Mouse (Mus musculus) mouse trophoblast stem cell (cell line): ENCODE results near the gene Carmil2.

Experiments used
- in situ Hi-C, 2 experiments: fragments of 300-500 bp; cut with MseI, MboI; formaldehyde crosslinking; loops; 2 replicates in 1 of 2; 3 replicates in 1 of 2; pipeline ENCODE4 v1.15.1; 2025

Gene Carmil2

DNA sequence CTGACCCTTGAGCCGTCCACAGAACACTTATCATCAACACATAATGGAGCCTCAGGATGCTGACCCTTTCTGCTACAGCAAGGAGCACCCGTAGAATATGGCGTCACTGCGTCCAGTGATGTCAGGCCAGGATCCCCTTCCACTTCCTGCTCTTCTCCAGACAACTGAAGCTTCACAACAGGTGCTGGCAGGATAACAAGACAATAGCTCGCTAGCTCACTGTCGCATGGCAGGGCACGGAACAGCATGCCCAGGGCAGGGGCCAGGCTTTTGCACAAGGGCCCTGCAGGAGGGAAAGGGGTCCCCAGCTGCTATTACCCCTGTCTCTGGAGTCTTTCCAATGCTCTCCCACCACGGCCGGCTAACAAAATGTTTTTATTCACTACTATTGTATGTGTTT lies 36.8 kb downstream of the Carmil2 start:
- in situ Hi-C loops: no loop called here

DNA sequence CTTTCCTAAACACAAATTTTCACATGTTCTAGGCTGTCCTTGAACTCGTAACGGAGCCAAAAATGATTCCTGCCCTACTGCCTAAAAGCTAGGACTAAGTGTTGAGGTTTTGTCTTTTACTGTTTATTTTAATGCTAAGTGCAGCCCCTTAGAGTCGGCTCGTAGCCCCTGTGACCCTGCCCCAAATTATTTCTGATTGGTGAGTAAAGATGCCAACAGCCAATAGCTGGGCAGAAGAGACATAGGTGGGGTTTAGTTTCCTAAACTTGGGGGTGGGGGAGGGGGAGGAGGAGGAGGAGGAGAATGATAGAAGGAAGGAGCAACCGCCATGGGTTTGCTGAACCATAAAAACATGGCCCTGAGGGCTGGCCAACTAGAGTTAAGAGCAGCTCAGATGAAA lies 39.7 kb downstream of the Carmil2 start:
- in situ Hi-C loops: no loop called here

DNA sequence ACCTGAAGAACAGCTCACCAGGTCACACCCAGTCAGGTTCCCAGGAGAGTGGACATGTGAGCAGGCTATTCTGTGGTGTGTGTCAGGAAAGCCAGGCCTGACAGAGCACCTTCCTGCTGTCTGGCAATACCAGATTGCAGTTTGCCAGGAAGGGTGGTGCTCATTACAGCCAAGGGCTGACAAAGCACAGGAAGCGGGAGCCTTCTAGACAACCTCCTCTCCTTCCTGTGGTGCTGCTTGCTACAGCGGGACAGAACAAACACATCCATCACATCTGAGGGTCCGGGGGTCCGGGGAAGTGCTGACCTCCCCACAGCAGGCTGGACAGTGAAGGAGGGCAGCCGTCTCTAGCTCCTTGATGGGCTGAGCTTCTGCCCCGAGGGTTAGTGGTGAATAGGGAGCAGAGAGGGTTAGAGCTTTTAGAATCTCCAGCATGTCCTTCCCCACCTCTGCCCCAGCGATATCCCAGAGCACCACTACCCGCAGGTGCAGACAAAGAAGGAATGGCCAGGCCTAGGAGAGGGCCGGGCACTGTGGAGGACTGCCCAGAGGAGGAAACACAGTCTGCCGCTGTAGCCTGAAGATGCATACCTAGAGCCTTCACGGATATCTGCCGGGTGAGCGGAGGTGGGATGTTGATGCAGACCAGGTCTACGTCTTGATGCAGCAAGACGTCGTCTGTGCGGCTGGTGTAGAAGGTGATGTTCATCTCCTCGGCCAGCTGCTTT lies 41.5 kb downstream of the Carmil2 start:
- in situ Hi-C loops: no loop called here

DNA sequence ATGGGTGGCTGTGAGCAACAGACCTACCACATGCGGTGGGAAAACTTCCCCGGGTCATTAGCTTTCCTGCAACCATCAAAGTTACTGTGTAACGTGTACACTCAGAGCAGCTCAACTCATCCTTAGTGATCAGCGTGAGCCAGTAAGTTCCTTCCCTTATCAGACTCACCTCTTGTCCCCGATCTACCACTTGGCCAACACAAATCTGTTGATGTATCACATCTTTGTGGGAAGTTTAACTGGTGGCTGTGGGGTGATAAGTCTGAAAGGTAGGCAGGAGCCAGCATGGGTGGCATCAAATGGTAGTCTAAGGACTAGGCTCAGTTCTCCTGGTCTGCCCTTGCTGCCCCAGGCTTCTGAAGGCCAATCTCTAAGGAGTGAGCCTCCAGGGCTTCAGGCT lies 46.1 kb downstream of the Carmil2 start:
- in situ Hi-C loops: no loop called here

DNA sequence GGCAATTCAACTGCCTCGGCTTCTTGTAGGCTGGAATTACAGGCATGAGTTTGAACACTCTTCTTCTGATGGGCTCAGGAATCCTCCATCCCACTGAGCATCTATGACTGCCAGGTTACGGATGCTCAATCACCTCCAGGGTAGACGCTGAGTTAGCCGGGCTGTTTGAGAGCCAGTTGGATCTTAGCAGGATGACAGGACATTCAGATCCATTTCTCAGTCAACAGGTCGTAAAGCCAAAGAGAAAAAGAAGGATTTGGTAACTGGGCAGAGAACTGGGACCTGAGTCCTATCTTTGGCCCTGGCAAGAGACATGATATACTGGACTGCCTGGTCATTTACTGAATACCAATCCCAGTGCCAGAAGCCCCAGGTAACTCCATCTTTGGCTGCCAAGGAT lies 53.1 kb downstream of the Carmil2 start:
- in situ Hi-C loops: no loop called here

DNA sequence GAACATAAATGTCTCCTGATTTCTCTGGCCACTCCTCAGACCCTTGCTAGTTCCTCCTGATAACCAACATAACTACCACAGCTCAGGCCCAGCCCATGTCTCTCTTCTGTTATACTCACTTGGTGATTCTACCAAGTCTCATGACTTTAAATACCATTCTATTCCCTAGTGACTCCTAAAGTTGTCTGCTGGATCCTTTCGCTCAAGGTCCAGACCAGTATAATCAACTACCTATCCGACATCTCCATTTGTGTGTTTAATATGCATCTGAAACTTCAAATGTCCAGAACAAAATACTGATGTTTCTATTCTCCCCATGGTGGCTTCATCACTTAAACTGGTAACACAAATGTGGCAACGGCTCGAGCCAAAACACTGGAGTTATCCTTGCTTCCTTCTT lies 57.2 kb downstream of the Carmil2 start:
- in situ Hi-C loops: no loop called here
